Mouse (Mus musculus): ENCODE measurements around the gene Vwa8.

Vwa8 gene

DNA sequence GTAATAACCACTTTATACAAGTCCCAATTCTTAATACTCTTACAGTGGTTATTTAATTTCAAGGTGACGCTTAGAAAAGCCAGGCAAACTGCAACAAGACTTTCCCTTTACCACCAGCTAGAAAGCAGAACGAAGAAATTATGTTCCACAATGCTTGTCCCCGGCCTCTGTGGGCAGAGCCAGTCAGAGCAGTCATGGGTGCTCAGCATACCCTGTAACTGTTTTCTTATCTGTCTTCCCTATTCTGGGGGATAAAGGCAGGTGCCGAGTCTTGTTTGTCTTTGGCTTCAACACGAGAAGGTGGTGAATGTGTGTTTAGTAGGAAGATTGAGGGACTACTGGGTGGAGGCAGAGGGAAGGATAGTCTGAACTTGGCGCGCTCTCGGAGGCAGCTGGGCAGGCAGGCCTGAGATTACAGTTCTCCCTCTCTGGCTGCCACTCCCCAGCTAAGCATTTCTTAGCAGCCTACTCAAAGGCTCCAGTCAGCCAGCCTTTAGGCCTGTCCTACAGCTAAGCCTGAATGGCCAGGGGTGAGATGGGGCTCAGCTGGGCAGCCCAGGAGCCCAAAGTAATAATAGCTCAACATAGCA, 365.9 kb downstream of the Vwa8 start:
- DNase-seq (ENCODE audit: low read depth in 2 of 2, low spot score in 2 of 2) = no peak

DNA sequence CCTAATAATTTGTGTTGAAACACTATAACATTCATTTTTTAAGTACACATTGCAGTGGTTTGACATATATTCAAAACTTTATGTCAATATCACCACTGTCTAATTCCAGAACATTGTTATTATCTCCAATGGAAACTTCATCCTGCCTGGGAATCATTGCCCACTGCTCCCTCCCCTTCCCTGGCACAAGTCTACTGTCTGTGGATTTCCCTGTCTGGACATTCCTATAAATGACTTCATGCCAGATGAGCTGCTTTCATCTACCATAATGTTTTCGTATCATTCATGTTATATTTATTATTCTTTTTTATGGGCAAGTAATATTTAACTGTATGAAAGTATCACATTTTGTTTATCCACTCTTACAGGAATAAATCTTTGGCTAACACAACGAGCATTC, 367.5 kb downstream of the Vwa8 start:
- DNase-seq (ENCODE audit: low read depth in 2 of 2, low spot score in 2 of 2) = no peak

DNA sequence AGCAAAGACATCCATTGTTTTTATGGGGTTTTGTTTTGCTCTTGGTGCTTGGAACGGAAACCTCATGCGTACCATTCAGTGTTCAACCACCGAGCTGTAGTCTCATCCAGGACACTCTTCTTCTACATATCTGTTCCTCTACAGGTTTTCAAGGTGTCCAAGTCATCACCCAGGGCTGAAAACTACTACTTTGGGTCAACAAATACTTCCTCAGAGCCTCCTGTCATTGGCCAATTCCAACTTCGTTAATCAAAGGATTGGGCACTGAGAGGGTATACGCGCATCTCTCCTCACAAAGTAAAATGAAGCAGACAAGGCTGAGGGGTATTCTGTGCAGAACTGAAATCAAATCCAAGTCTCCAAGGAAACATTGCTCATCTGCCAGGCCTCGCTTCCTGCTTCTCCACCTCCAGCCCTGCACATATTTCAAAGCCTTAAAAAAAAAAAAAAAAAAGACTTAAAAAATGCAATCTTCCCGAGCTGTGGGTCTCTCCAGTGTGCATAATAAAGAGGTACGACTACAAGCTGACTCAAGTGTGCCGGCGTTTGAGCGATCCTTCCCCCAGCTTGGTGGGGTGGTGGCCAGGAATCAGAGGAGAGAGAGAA, 374.7 kb downstream of the Vwa8 start:
- no peak for DNase-seq (ENCODE audit: low read depth in 2 of 2, low spot score in 2 of 2)

DNA sequence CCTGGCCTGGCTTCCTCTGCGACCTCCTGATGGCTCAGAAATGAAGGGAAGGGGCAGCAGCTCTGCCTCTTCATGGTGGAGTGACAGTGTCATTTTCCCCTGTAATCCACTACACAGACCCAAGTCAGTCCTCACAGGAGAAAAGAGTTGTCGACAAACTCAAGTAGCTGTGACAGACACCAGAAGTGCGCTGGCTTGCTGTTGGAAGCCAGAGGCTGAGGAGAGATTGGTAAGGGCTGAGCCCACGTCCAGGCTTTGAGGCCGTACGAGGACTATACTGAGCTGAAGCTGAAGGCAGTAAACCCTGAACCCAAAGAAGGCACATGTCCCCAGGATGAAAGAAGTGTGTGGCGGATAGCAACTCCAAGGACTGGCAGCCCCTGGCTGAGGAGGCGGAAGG, 376.6 kb downstream of the Vwa8 start:
- DNase-seq (ENCODE audit: low read depth in 2 of 2, low spot score in 2 of 2) = no peak

DNA sequence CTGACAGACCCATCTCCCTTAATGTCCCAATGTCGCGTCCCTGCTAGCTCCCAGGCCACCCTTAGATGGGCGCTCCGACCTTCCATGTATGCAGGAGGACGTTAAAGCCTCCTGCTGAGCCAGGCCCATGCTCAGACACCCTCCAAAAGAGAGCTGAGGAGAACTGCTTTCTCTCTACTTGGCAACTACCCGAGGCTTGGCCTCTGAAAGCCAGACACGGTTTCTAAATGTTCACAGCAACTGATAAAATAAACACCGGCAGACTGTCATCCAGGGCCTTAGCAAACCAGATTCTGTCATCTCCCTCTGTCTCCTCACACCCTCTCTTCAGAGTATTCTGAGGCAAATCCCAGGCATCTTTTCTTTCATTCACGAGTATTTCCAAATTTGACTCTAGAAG, 377.2 kb downstream of the Vwa8 start:
- no peak for DNase-seq (ENCODE audit: low read depth in 2 of 2, low spot score in 2 of 2)

DNA sequence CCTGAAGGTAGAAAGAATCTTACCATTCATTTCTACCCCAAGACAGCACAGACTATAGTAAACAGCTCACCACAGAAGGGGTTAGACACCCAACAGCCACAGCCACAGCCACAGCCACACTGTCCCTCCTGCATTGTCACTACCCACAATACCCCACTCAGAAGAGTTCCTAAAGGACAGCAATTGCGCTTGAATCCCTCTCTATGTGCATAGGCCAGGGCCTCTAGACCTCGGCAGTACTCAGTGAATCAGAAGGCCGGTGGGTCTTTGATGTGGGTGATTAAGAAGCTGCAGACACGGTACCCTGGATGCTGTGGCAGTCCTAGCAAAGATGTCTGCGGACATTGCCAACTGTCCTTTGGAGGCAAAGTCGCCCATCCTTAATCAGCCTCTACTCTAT, 377.9 kb downstream of the Vwa8 start:
- DNase-seq (ENCODE audit: low read depth in 2 of 2, low spot score in 2 of 2) = peak; percentile 35 to 47

DNA sequence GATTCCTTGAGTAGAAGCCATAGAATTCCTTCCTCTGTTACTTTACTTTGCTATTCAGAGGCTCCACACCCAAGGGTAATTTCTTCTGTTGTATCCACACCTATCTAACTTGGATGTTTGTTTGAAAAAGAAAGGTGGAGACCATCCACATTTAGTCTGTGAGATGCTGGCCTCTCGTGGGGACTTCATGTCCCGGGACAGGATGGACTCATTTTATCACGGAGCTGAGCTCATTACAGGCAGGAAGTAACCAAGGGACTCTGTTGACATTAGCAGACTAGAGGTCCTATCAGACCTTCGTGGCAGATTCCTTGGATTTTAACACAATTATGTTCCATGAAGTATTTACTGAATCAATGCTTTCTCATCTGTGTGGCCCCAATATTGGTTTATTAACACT, 379.1 kb downstream of the Vwa8 start:
- no peak for DNase-seq (ENCODE audit: low read depth in 2 of 2, low spot score in 2 of 2)

DNA sequence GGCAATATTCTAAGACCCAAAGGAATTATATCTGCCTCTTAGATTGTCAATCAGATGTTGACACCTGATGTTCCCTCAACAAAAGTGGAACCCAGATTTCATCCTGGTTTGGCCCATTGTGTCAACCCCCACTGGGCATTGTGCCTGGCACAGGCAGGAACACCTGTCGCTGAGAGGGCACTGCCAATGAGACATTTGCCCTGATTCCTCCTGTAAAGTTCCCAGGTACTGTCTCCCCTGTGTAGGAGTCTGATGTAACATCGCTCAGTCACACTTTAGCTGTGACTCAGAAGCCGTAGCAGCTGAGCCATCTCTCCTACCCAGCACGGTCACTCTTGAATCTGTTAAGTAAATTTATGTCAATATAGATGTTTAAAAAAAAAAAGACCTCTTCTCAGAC, 382.8 kb downstream of the Vwa8 start:
- no peak for DNase-seq (ENCODE audit: low read depth in 2 of 2, low spot score in 2 of 2)

DNA sequence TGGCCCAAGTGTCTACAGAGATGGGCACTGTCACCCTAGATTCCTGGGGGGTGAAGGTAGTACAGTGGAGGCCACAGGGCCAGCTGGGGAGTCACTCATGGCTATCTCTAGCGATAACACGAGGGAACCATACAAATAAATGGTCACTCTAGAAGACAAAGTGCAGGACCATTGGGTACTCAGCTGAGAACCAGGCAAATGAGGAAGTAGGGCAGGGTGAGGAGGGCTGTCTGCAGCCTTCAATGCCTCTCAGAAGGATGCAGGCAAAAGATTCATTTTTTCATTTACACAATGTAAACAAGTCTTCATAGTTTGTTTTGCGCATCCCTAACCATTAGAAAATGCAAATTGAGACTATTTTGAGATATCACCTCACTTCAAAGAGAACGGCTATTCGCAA, 384.8 kb downstream of the Vwa8 start:
- no peak for DNase-seq (ENCODE audit: low read depth in 2 of 2, low spot score in 2 of 2)

DNA sequence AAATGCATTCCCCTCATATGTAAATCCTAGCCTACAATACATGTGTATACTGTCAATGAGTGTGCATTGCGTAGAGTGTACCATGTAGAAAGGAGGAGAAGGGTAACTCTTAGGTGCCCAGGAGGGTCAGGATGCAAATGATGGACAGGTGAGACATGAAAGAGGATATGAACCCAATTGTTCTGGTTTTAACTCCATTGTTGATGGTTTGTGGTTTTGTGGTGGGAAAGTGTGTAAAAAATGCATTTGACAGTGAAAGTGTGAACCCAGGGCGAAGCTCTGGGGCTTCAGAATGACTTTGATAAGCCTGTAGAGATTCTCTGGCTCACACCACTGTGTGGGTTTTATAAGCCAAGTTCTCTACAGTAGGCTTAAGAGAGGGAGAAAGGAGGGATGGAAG, 385.7 kb downstream of the Vwa8 start:
- no peak for DNase-seq (ENCODE audit: low read depth in 2 of 2, low spot score in 2 of 2)

DNA sequence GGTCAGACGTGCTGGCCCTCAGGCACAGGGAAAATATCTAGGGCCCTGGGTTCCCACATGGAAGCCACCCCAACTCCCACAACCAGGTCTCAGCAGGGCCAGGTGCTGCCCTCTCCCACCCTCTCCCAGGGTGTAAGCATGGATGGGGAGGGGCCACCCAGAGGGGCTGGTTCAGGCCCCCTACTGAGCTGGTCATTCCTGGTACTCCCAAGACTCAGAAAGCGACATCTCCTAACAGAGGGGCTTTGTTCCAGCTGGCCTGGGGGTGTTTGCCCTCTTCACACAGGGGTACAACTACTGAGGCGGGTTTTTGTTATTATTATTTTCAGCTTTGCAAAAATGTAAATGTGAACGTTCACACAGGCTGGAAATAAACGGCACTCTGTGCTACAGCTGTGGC, 386.3 kb downstream of the Vwa8 start:
- no peak for DNase-seq (ENCODE audit: low read depth in 2 of 2, low spot score in 2 of 2)

DNA sequence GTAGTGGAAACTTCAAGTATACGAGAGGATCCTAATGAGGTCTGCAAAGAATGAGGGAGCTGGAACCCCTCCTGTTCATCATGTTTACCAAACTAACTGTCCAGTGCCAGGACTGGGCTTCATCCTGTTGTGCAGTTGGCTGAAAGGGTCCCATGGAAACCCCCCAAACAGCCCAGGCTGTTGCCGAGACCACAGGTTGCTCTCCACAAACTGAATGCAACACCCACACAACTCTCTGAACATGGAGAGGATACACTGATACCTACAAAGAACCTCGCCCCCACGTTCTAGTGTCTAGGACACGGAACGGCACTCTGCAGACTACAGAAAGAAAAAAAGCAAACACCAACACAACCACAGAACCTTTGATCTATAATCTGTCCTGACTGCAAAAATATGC, 387.4 kb downstream of the Vwa8 start:
- peak; percentile 61 to 65 for DNase-seq (ENCODE audit: low read depth in 2 of 2, low spot score in 2 of 2)

DNA sequence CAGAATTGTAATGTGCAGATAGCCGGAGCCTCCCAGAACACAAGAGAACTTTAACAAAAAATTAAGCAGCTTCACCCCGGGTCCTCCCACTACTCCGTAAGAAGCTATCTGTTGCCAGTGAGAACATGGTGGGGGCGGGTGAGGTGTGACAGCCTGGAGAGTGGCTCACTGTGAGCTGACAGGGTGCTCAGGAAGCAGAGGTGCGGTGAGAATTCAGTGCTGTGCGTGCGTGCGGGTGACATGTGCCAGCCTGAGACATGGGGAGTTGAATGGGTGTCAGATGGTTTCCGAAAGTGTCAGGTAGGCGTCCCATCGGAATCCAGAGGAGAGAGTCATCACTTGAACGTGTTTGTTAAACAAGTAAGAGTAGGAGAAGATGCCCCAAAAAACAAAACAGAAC, 390.6 kb downstream of the Vwa8 start:
- DNase-seq (ENCODE audit: low read depth in 2 of 2, low spot score in 2 of 2) = peak; percentile 58 to 63

DNA sequence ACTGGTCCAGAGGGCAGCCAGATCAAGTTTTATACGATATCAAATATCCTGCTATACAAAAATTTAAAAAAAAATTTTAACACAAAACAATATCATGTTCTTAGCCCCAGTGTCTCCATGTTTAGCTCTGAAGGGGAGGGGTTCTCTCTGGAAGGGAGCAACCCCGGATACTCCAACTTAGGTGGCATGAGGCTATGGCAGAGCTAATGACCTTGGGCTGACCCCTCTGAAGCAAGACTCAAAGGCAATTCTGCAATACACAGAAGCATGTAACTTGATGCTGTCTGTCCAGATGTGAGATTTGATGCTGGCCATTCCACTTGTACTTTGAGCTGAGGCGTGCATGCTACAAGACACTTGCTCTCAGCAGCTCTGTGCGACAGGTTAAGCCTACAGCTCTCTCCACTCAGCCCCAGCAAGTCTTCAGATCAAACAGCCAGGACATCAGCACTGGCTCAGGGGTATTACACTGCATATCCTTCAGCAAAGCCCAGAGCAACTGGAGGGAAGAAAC, 392.3 kb downstream of the Vwa8 start:
- DNase-seq (ENCODE audit: low read depth in 2 of 2, low spot score in 2 of 2) = no peak

DNA sequence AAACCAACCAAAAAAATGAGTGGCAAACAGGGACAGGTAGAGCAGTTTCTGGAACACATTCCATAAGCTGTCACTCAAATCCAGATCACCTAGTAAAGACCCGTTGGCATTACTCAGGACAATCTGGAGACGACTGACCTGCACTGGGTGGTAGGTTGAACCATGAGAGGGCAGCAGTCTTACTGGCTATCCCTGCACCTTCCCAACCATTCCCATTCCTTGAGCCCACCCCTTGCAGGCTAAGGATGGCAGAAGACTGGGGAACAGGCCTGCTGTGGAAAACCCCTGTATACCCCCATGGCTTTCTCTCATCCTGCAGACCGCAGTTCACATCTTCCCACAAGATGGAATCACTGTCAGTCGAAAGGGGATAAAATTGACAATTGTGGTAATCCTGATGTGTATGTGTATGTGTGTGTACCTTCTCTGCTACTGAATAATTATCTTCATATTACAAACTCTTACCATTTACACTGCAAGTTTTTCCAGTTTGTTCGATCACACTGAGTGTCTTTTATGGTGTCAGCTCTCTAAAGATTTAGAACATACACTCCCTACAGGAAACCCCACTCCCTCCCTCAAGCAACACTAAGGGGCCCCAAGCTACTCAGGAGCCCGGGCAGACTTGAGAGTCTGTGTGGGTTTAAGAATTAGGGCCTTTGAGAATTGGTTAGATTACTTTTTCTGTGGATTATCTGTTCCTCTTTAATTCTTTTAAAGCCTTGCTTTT, 393.0 kb downstream of the Vwa8 start:
- DNase-seq (ENCODE audit: low read depth in 2 of 2, low spot score in 2 of 2) = no peak

DNA sequence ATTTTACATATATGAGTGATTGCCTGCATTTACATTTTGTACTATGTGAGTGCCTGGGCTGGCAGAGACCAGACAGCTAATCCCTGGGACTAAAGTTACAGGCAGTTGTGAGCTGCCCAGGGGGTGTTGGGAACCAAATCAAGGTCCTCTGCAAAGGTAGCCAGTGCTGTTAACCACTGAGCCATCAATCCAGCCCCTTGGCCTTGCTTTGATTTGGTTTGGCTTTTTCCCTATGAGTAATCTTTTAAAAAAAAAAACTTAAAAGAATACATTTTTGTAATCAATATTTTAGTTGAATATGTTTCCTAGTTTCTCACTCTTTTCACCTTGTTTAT, 393.5 kb downstream of the Vwa8 start:
- no peak for DNase-seq (ENCODE audit: low read depth in 2 of 2, low spot score in 2 of 2)

DNA sequence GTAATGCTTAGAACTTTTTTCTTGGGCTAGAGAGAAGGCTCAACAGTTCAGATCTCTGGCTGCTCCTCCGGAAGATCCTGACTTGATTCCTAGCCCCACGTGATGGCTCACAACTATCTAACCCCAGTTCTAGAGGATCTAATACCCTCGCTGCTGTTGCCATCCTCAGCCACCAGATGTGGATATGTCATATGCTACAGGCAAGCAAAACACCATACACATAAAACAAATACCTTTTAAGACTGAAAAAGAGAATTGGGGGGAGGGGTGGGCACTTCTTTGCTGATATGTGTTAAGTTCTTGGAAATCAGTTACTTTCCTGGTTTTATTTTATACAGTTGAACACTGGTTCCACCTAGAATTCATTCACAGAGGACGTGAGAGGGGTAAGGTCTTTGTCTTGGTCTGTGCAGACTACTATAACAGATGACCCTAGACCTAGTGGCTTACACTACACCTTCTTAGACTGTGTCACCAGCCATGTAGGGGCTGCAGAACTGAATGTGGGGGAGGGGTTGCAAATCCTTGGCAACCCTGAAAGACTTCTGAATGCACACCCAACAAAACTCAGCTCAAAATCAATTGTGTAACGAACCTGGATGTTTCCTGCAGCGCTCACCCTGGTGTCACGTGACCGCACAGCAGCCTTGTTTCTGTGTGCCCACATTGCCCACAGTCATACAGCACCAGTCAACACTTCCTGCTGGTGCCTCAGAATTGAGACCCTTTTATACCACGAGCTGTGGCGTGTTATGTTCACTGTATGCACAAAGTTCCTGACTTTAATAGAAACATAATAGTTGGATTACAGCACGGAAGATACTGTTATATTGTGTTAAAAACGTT, 394.4 kb downstream of the Vwa8 start:
- DNase-seq (ENCODE audit: low read depth in 2 of 2, low spot score in 2 of 2) = peak; percentile 76 to 81

DNA sequence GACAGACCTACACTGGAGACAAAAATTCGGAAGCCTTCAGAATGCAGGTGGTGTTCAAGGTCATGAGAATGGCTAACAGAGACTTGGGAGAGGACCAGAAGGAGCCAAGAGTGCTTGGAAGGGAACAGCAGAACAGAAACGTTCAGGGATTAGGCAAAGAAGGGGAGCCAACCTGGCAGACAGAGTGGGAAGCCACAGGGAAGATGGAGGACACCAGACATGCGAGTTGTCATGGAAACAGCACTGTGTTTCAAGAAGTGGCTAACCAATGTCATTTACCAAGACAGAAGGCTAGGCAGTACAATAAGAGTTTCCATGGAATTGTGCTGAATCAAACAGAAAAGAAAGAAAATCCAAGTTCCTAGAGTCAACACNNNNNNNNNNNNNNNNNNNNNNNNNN, 395.7 kb downstream of the Vwa8 start:
- no peak for DNase-seq (ENCODE audit: low read depth in 2 of 2, low spot score in 2 of 2)

DNA sequence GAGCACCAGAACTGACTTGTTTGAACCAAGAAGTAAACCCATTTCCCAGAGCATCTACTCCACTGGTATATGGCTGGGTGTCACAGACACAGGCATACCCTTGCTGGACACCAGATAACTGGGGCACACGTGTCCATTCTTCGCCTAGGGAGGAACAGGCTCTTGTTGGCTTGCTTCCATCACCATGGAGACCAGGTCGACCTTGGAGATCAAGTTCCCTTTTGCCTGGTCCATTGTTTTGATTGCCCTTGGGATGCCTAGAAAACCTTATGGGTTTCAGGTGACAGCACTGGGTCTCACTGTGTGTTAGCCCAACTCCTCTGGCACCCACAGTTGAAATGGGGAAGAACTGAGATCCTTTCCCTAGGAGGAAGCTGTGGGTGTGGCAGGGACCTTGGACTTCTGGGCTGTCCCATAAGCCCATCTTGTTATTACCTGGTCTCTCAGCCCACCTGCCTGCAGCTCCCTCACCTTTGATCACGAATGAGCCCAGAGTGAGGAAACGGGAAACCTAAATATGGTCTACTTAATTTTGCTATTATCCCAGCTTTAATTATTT, 403.0 kb downstream of the Vwa8 start:
- no peak for DNase-seq (ENCODE audit: low read depth in 2 of 2, low spot score in 2 of 2)
